Mouse (Mus musculus) lung, postnatal 10 days (tissue): ENCODE data around the gene Ddr2.

Experiments used
- DNase-seq: peaks from one replicate; pipeline ENCODE4 v3.0.0; 2021

Ddr2 gene

GRCm38 (mm10) chr1:170086631-170087030 is 23.9 kb downstream of the Ddr2 start:
- DNase-seq = no peak

DNA sequence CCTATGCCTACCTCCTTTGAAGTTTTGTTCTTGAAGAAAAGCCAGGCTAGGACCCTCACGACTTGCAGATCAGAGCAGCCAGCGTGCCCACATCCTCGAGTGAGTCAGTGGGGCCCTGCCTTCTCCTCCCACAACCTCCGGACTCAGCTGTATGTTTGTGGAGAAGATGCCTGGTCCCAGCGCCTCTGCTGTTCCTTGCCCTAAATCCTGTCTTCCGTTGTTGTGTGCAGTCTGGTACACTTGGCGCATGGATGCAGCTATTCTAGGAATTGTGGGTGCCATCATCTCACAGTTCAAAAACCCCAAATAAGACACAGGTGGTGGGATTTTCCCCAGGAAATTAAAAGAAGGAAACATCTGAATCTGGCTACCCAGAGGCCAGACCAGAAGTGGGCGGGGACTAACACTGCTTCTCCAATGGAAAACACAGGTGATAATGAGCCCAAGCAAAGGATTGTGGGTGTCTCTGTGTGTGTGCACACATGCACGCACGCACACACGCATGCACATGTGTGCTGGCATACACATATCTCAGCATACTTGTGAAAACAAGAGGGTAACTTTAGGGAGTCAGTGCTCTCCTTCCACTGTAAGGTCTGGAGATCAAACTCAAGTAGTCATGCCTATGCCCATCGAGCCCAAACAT is 26.3 kb downstream of the Ddr2 start:
- DNase-seq = no peak

- no peak for DNase-seq
Measured at GRCm38 (mm10) chr1:170080907-170081306, 29.7 kb downstream of the Ddr2 start.

DNA sequence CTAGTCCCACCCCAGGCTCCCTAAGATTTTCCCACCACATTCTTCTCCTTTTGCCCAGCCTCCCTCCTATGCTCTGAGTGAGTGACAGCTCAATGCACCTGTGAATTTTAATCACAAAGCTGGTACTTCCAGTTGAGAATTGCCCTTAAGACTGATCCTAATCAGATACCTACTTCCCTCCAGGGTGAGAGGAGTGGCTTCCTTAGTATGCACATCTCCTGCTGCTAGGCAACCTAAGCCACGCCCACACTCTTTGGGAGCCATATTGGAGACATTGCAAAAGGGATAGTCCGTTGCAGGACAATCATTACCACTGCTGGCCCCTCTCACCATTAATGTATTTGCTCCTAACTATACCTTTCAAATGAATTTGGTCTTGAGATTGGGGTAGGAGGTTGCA is 31.1 kb downstream of the Ddr2 start:
- no peak for DNase-seq

DNA sequence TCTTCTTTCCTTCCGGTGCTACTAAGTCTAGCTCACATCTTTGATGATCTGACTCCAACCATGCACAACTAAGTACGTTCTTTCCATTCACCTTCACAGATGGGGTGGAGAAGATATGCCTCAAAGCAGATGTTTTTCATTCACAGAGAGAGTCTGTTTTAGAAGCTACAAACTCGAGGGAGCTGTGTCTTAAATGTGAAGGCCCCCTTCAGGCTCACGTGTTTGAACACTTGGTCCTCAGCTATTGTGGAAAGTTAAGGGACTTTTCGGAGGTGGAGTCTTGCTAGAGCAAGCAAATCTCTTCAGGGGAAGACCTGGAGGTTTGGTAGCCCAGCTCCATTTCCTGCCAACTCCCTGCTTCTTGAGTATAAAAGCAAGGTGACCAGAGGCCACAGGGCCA is 34.2 kb downstream of the Ddr2 start:
- DNase-seq = no peak

GRCm38 (mm10) chr1:170073768-170074167 is 36.8 kb downstream of the Ddr2 start:
- DNase-seq = no peak

DNA sequence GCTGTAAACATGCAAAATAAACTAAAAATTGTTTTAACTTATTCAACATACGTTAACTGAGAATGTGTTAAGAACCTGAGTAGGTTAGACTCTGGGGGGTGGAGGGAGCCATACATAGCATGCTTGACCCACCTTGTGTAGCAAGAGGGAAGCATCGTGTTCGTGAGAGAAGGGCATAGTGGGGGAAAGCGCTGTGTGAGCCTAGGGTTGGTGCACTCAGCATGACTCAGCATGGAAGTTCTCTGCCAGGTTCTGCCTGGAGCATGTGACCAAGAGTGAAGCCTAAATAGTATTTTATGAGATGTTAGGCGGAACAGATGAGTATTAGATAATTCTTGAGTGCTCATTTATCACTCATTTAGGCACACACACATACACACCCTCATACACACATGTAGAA is 41.4 kb downstream of the Ddr2 start:
- no peak for DNase-seq

GRCm38 (mm10) chr1:170065931-170066330 is 44.6 kb downstream of the Ddr2 start:
- DNase-seq = peak; percentile 15

DNA sequence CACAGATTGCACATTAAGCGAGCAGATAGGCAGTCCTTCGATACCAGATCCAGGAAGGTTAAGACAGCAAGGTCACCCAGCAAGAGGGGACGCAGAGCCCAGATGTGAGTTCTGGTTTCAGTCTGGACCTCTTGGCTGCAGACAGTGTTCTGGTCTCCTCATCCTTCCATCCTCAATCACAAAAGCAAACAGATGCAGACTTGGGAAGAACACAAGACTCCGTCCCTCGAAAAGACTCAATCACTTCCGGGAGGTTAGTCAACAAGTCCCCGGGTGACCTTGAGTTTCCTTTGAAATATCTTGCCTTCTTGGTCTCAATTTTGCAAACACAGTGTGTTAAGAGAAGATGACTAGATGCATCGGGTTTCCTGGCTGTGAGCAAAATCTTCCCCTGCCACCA is 45.6 kb downstream of the Ddr2 start:
- peak; percentile 8 for DNase-seq

DNA sequence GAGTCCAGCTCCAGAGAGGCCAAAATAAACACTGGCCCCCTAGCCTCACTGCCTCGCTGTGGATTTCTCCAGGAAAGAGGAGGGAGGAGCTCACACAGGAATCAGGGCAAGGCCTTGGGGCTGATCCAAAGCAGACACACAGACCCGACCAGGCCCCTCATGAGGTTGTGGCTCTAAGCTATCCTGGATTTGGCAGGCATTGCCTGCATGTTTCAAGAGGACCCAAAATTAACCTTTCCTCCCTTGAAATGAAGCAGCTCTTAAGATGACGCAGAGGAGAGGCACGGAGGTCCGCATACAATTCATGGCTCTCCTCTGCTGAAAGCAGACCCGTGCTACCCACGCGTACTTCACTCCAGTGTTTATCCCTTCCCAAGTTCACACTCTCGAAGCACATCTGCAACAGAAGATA is 46.5 kb downstream of the Ddr2 start:
- DNase-seq = peak; percentile 69

- no peak for DNase-seq
Measured at GRCm38 (mm10) chr1:170060214-170060613, 50.3 kb downstream of the Ddr2 start.

DNA sequence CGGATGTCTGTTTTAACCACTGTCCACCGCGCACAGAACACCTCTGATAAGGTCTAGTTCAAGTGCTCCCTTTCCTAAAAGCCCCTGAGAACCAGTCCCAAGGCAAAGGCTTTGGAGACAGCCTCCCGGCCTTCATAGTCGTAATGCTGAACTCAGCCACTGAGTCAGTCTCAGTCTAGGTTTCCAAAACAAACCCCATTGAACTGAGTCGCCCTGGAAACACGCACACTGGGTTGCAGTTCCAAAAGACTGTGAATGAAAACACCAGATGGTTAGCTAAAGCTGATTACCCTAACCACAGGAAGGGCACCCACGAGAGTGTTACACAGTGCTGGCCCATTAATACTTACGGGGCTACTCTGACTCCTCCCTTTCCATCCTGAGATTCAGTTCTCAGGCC is 51.2 kb downstream of the Ddr2 start:
- DNase-seq = no peak

GRCm38 (mm10) chr1:170058051-170058450 is 52.5 kb downstream of the Ddr2 start:
- peak; percentile 74 for DNase-seq

DNA sequence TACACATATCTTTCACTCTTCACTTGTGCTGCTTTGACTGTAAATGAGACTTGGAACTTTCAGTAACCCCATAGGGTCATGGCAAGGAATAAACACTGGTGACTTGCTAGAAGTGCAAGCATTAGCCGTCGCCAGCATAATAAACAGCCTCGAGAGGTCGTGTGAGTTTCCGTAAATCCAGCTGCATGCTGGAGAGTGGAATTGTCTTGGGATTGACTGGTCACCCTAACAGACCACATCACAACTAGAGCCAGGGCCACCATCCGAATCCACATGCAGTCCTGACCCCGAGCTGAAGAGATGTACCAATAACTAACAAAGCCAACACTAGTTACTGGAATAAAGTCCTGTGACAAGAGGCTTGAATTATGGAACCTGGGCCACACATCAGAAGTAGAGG is 53.0 kb downstream of the Ddr2 start:
- DNase-seq = peak; percentile 61

DNA sequence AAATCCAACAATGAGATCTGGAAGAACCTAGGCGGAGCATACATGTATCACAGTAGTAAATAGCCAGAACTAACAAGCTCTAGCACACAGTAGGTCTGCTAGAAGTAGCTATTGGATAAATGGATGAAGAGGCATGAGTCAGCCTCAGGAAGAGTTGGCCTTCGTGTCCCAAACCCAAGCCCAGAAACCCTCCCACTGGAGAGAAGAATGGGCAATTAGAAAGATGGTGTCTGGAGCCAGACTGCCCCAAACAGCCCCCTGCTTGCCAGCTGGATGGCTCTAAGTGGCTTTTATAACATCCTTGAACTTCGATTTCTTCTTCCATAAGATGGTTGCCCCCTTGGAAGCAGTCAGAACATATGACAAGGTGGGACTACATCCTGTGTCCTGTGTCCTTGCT is 53.6 kb downstream of the Ddr2 start:
- DNase-seq = peak; percentile 20

DNA sequence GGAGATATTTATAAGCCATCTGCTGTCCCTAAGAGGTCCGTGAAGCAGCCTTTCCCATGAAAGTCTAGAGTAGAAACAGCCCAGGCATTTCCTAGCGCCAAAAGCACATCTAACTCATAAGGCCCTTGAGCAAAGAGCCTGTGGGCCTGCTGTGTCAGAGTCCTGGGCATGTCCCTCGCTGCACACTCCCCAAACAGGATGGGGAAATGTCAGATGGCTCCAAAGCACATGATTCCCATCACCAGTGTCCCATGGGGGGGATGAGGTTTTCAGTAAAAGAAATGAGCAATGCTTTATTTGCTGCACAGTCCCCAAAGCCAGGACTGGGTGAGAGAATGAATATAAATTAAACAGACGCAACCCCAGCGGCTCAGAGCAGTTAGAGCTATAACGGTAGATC is 54.3 kb downstream of the Ddr2 start:
- peak; percentile 42 for DNase-seq

- no peak for DNase-seq
Measured at GRCm38 (mm10) chr1:170052469-170053065, 58.0 kb downstream of the Ddr2 start.

DNA sequence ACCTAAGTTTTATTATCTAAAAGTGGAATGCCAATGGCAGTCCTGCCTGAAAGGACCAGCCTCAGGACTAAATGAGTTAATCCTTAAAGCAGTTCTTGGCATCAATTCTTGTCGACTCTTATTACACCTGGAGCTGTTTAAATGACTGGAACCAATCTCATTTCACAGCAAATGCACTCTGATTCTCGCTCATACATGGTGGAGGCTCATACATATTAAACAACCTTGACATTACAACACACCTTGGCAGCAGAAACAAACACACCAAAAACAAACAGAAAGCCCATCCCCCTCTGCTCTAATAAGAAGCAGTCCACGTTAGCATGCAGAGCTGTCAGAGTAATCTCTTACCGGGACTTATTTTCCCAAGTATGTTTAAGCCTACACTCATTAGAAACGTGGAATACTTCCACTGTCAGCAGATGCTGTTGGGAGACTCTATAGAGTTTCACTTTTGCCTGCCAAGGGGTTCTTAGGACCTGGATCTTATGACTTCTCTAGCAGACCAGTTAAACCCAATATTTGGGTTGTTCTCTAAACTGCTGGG is 58.9 kb downstream of the Ddr2 start:
- no peak for DNase-seq

DNA sequence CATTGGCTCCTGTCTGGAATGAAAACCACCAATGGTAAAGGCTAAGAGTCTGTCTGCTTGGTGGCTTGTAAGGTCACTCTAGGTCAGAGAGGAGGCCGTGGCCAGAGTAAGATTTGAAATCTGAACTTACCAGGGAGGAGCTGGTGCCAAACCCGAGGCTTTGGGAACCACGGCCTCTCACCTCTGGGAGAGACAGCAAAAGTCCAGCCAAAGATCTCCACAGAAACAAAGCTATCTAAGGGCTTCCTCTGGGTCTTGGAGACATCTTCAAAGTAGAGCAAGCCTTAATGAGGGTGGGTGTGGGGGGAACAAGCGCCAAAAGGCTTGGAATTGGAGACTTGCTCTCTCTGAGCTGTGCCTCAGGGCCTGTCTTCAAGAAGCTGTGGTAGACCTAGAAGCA is 62.1 kb downstream of the Ddr2 start:
- DNase-seq = no peak

GRCm38 (mm10) chr1:170044726-170045471 is 65.7 kb downstream of the Ddr2 start:
- DNase-seq = no peak

DNA sequence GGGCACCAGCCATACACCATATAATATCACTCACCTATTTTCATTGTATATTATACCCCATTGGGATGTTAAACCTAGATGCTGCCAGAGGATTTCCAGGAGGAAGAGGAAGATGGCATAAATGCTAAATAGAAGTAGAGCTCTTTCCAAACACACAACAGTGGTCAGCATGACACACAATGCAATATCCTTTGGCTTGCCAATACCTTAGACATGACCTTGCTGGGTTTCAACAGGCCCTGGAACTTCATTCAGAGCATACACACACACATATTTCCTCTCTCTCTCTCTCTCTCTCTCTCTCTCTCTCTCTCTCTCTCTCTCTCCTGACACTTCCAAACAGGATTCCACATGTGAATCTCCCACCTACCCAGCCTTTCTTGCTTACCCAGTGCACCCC is 66.8 kb downstream of the Ddr2 start:
- DNase-seq = no peak

DNA sequence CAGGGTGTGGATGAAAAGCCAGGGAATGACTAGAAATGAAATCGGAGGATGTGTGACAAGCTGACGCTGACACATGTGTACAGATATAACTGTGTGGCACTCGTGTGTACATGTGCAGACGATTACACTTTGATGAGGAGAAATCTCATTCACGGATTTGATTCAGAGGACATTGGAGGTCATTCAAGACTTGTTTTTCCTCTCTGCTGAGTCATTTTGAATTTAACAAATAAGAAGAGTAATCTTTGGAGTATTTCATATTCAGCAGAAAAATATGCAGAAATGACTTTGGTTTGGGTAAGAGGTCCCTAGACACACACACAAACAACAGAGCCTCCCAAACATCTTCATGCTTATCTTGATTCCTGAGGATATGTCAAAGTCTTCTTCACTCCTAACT is 67.6 kb downstream of the Ddr2 start:
- DNase-seq = no peak

- peak; percentile 30 for DNase-seq
Measured at GRCm38 (mm10) chr1:170039402-170039801, 71.2 kb downstream of the Ddr2 start.

- DNase-seq = no peak
Measured at GRCm38 (mm10) chr1:170035575-170035974, 75.0 kb downstream of the Ddr2 start.
